Mouse (Mus musculus) olfactory bulb, adult 2 months (tissue): ENCODE measurements around the gene Tbxas1.

ENCODE experiments used
- CTCF ChIP-seq: fragments of 200-500 bp; IDR thresholded peaks from 2 replicates; pipeline ENCODE4 v1.5.1; 2012; ENCODE audit warnings: low read depth, mild to moderate bottlenecking, low read length, moderate library complexity; ENCODE audit not compliant: insufficient read depth
- POLR2A ChIP-seq: fragments of 200-500 bp; IDR thresholded peaks from 2 replicates; pipeline ENCODE4 v1.6.1; 2012; ENCODE audit warnings: mild to moderate bottlenecking, low read depth, low read length, moderate library complexity; ENCODE audit not compliant: insufficient read depth

- no peak for TF ChIP-seq CTCF
- no peak for TF ChIP-seq POLR2A
Measured at GRCm38 (mm10) chr6:38838061-38838460, 37.1 kb upstream of the Tbxas1 start.
